ENCODE assay signal across 13 mouse cellular contexts in genomic region chr10:128502341-128502740, GRCm38 (mm10). TPM values are rescaled to one million over a fixed set of nuclear protein-coding genes. Genes with fewer than 3 reads are reported as not detected.
DNase-seq lines count a peak whose midpoint lies in the region; TF ChIP-seq lines count a peak whose summit lies in the region.
"Had no signal": no experiment of that assay in that cellular context is flagged by ENCODE, and none has a peak within 500 bp of the region (broad histone marks: within the 10 kb centered on the region; RNA-seq: fewer than 3 reads in every experiment).

No protein-coding gene starts in this region.

- H3K4me3 ChIP-seq in kidney, adult 2 months (ENCODE audit: insufficient read depth, low read depth, low read length): no peak overlapping the region
- H3K4me3 ChIP-seq in brown adipose tissue, adult 24 weeks (ENCODE audit: insufficient read depth, low read depth, low read length): peak overlapping the region; percentile 19; the same call in 1 of the 2 replicates
- H3K4me3 ChIP-seq: limb, embryonic 15.5 days had no signal

- 53% methylated on average over 5 of the region's 5 CpGs for WGBS in kidney, adult 2 months

- TF ChIP-seq CTCF in kidney, adult 2 months (conservative IDR thresholded peaks at IDR 0.05; ENCODE audit: insufficient read depth, insufficient read length, low read depth, low read length): no peak

- no peaks in the 10 kb centered on the region for H3K36me3 ChIP-seq in kidney, adult 2 months (ENCODE audit: control insufficient read depth, insufficient read depth, low read length)
- H3K36me3 ChIP-seq: limb, embryonic 15.5 days had no signal

- peak; percentile 74 to 91 for DNase-seq in adrenal gland, adult (ENCODE audit: inconsistent age in 2 of 2, low spot score in 1 of 2)
- no peak for DNase-seq in adrenal gland, postnatal 4 days (ENCODE audit: low spot score in 2 of 2)
- peak; percentile 52 for DNase-seq in kidney, adult 2 months
- DNase-seq in kidney, postnatal 10 days: no peak
- DNase-seq in skeletal muscle tissue, adult 2 months (ENCODE audit: low read depth, low spot score): peak; percentile 77
- DNase-seq in cerebellum, adult 18-20 months: no peak
- DNase-seq in c-Kit-positive CD71-positive TER-119-positive erythroid progenitor cells, embryonic 14.5 days (ENCODE audit: low spot score): no peak
- DNase-seq: cerebellum, adult 2 months; layer of hippocampus, adult 9-11 months; spleen, adult 18-20 months; thymus, adult 2 months had no signal

- no peaks in the 10 kb centered on the region for H3K27me3 ChIP-seq in kidney, adult 2 months (replicated peaks; ENCODE audit: control insufficient read depth, insufficient read depth, low read length)
- H3K27me3 ChIP-seq: limb, embryonic 15.5 days had no signal

- no peak for TF ChIP-seq POLR2A in kidney, adult 2 months (IDR thresholded peaks at IDR 0.05; ENCODE audit: low read depth, low read length)

- no peak overlapping the region for H3K27ac ChIP-seq in kidney, adult 2 months (ENCODE audit: insufficient read depth, low read depth, low read length)
- peak overlapping the region; percentile 82 for H3K27ac ChIP-seq in brown adipose tissue, adult 24 weeks (replicated peaks; ENCODE audit: low read depth, low read length)
- H3K27ac ChIP-seq: limb, embryonic 15.5 days had no signal

- peaks cover 8% of the 10 kb centered on the region; the same call in 1 of the 2 replicates for H3K4me1 ChIP-seq in kidney, adult 2 months (ENCODE audit: control insufficient read depth, insufficient read depth, low read length)
- peaks cover 9% of the 10 kb centered on the region for H3K4me1 ChIP-seq in brown adipose tissue, adult 24 weeks (ENCODE audit: control insufficient read depth, insufficient read depth, insufficient read length, low read length)

RNA-seq across cellular contexts. Expression of gene Myl6b, which starts 3.9 kb away (rescaled TPM):
- 1 to 10 TPM; 6.8 to 8.2 TPM for total RNA-seq in adrenal gland, postnatal 4 days (2021)
- 8.4 and 10.6 TPM in 2 replicates for polyA plus RNA-seq in kidney, adult 2 months (2012; rRNA removed)
- 13.5 and 24.5 TPM in 2 replicates for polyA plus RNA-seq in brown adipose tissue, adult 24 weeks (2012; ENCODE audit: insufficient read depth, insufficient read length, missing spikeins)

RNA-seq across cellular contexts. Expression of gene Myl6, which starts 8.4 kb away (rescaled TPM):
- 100 to 1,000 TPM; 703 to 716 TPM for total RNA-seq in adrenal gland, postnatal 4 days (2021)
- 897 and 1,416 TPM in 2 replicates for polyA plus RNA-seq in kidney, adult 2 months (2012; rRNA removed)
- polyA plus RNA-seq in brown adipose tissue, adult 24 weeks (2012; ENCODE audit: insufficient read depth, insufficient read length, missing spikeins): 1,414 and 1,508 TPM in 2 replicates

RNA-seq across cellular contexts. Expression of gene Esyt1, which starts 23.3 kb away (rescaled TPM):
- total RNA-seq in adrenal gland, postnatal 4 days (2021): 10 to 100 TPM; 30.3 to 34.5 TPM
- 24.5 and 25.5 TPM in 2 replicates for polyA plus RNA-seq in kidney, adult 2 months (2012; rRNA removed)
- 31.6 and 35.5 TPM in 2 replicates for polyA plus RNA-seq in brown adipose tissue, adult 24 weeks (2012; ENCODE audit: insufficient read depth, insufficient read length, missing spikeins)

RNA-seq across cellular contexts. Expression of gene Smarcc2, which starts 43.3 kb away (rescaled TPM):
- 100 to 1,000 TPM; 138 to 157 TPM for total RNA-seq in adrenal gland, postnatal 4 days (2021)
- polyA plus RNA-seq in kidney, adult 2 months (2012; rRNA removed): 81.3 and 81.4 TPM in 2 replicates
- polyA plus RNA-seq in brown adipose tissue, adult 24 weeks (2012; ENCODE audit: insufficient read depth, insufficient read length, missing spikeins): 63.7 and 94.7 TPM in 2 replicates

RNA-seq across cellular contexts. Expression of gene Zc3h10, which starts 45.2 kb away (rescaled TPM):
- total RNA-seq in adrenal gland, postnatal 4 days (2021): 10 to 100 TPM; 10.9 to 11.0 TPM
- 10.0 and 11.3 TPM in 2 replicates for polyA plus RNA-seq in kidney, adult 2 months (2012; rRNA removed)
- polyA plus RNA-seq in brown adipose tissue, adult 24 weeks (2012; ENCODE audit: insufficient read depth, insufficient read length, missing spikeins): 4.7 TPM in 2 replicates

Comparison
In these comparisons a context has a peak if more than half of its experiments do, and no peak if none do; other contexts are left out.
1. DNase-seq: peak in adrenal gland, adult (2 of 2), kidney, adult 2 months (single experiment) and skeletal muscle tissue, adult 2 months (single experiment); none in adrenal gland, postnatal 4 days (0 of 2), kidney, postnatal 10 days (single experiment), cerebellum, adult 18-20 months (0 of 2) and c-Kit-positive CD71-positive TER-119-positive erythroid progenitor cells, embryonic 14.5 days (single experiment).